Mouse (Mus musculus) yolk sac, embryonic 10.5 days (tissue): ENCODE measurements around the gene Secisbp2.

Experiments used
- DNase-seq: peaks from one replicate; pipeline ENCODE4 v3.0.0-alpha.2; 2017; ENCODE audit warnings: low spot score

The Secisbp2 gene

DNA sequence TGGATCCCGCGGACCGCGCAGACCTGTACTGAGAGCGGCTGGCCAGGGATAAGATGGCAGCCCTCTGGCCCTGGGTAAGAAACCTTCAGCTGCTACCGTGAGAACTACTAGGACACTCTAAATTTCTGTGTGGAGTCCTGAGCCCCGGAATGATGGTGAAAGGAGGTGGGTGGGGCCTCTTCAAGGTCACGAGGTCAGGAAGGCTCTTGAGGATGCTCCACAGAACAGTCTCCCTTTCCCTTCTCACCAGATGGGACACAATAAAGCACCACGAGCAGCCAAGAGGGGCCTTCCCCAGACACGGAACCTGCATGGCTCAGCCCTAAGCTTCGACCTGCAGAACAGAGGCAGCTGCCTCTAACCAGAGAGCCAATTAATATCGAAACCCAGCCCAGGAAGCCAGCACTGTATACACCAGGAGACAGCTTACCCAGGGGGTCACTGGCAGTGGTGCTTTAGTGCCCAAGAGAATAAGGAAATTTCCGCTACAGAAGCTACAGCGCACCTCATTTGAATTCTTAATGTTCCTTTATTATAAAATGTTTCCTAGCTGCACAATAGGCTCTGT lies 80.7 kb downstream of the Secisbp2 start:
- no peak for DNase-seq
